Mouse (Mus musculus) WW6 (cell line): ENCODE data around the gene Rapgef2.

Experiments
- DNase-seq: peaks from one replicate; pipeline ENCODE4 v3.0.0-alpha.2; 2013; ENCODE audit warnings: low read depth, low spot score

Gene Rapgef2

DNA sequence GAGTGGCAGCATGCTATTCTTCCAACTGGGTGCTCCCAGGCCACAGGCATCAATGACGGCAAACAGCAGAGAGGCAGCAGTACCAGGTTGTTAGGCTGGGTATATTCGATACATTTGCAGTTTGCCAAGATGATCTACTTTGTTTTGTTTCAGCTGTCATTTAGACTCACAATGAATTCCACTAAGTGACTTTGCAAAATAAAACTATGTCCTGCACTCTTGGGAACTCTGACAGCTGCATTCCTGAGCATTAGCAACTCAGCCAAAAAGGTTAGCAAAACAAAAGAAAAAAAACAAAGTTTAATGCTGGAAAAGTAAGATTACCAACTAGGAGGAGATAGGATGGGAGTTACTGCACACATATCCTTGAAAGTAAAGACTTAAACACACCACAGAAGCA is 3.3 kb downstream of the Rapgef2 start:
- DNase-seq: no peak

DNA sequence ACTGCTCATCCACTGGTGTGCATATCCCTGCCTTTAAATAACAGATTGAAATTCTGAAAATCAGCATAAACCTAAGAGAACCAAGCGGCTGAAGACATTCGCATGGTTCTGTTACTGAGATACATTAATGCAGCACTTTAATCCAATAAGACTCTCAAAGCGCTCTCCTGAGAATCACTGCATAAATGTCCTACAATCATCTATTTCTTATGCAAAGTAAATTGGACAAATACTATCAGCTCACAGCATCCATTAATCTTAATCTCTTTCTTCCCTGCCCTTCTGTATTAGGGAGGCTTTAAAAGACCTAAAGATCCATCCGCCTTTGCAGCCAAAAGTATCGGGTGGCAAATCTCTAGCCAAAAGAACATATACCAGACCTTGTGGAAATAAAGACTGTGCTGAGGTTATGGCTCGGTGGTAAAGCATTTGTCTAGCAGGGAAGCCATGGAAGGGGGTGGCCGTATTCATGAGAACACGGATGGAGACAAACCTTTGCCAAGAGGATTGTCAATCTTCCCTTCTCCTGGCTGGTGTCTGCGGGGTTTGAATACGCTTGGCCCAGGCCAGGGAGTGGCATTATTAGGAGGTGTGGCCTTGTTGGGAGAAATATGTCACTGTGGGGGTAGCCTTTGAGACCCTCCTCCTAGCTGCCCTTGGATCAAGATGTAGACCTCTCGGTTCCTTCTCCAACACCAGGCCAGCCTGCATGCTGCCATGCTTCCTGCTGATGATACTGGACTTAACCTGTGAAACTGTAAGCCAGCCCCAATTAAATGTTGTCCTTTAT is 10.3 kb downstream of the Rapgef2 start:
- DNase-seq: no peak

DNA sequence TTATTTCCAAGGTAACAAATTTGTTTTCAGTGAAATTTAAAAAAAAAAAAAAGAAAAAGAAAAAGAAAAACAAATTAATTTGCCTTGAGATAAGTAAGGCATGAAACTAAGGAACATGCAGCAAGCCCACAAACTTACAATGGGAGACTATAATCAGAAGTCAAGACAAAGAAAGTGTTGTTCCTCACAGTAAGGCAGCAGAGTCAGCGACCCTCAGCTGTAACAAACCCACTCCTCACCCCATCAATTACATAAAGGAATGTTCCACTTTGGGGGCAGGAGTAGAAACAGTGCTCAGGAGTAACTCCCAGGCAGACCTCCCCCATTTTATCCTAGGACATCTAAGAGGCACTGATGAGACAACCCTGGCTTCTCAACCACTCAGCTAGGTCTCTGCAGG is 13.0 kb downstream of the Rapgef2 start:
- no peak for DNase-seq

DNA sequence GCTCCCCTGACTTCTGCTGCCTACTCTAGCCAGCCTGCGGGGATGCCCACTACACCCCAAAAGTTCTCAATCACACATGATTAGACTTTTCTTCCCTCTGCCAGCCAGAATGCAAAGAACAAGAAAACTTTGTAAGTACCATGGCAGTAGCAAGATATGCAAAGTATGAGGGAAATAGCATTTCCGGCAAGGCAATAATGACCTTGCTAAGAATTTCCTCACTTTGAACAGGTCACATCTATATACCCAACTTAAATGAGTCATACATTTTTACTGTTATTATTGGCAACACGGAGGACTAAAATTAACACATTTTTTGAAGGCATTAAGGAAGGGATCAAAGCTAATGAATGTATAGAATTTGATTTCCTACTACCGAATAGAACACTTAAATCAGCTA is 13.4 kb downstream of the Rapgef2 start:
- DNase-seq: no peak

DNA sequence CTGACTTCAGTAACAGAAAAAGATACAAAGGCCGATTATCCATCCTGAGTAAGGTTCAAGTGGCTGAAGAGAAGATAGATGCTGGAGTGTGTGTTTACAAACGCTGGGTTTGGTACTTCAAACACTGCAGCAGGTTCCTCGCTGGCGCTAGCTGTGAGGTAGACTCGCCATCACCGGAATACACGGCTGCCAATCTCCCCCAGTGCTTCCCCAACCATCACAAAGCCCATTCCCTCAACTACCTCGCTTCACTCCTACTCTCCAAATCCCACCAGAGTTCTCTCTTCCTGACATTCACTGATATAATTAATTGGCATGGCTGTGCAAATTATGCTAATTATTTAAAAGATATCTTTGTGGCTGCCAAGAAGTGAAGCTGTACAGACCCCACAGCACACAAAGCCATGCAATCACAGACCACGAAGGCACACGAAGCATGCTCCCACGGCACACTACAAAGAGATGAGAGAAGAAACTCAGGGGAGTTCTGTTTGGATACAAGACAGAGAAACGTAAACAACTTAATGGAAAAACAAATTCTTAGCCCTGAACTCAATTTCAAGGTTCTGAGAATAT is 15.2 kb downstream of the Rapgef2 start:
- DNase-seq: no peak

GRCm38 (mm10) chr3:79269872-79270271 is 16.4 kb downstream of the Rapgef2 start:
- DNase-seq: no peak

DNA sequence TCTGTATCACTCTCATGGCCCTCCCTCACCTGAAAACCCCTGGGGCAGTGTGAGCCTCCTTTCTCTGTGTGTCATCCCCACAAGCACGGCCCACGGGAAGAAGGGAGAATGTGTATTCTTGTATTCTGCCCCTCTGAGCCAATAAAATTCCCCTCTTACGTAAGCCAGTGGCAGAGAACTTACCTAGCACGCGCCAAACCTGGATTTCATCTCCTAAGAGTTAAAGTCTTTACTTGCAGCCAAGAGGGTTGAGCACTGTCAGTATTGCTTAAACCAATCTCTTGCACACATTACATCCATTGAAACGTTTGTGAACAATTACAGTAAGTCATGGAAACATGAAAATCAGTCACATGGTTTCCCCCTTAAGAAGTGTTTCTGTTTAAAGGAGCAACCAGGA is 19.3 kb downstream of the Rapgef2 start:
- no peak for DNase-seq

DNA sequence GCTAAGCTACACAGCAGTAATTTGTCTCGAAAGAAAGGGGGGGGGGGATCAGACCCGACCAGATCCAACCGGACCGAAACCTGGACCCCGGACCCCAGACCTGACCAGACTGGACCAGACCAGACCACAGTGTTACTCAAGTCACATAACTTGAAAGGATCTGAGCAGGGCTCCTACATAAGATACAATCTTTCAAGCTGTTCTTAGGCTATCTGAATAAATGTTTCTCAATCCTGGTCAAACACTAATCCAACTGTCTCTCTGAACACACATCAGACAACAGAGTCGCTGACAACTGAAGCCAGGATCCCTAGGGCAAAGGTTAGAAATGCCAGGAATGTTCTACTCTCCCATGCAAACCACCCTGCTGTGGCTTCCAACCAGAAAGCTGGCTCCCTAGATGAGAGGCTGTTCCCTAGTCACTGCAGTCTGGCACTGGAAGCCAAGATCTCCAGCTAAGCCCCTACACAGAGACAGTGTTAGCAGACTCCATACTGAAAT is 24.5 kb downstream of the Rapgef2 start:
- DNase-seq: no peak

GRCm38 (mm10) chr3:79254023-79254422 is 32.3 kb downstream of the Rapgef2 start:
- DNase-seq: no peak

- no peak for DNase-seq
These were observed 32.9 kb downstream of the Rapgef2 start for GRCm38 (mm10) chr3:79253416-79253815.

DNA sequence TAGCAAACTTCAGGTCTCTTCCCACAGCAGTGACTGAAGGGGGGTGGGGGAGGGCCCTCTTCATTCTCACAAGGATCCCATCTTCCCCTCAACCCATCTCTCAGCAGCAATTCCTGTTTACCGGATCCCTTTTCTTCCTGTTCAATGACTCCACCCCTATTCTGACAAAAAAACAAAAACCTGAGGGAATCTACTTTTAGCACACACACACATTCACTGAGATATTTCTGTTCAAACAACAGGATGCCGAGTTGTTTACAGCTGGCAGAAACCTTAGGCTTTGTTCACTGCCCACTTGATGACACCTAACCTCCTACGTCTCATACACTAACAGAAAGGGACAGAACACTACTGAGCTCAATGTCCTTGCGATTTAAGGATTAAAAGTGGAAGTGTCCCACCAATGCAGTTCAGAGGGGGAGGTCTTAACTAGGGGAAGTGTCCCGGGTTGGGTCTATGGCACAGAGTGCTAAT is 33.4 kb downstream of the Rapgef2 start:
- no peak for DNase-seq

- no peak for DNase-seq
These were observed 36.4 kb downstream of the Rapgef2 start for GRCm38 (mm10) chr3:79249955-79250354.

GRCm38 (mm10) chr3:79248659-79249235 is 37.6 kb downstream of the Rapgef2 start:
- DNase-seq: no peak

DNA sequence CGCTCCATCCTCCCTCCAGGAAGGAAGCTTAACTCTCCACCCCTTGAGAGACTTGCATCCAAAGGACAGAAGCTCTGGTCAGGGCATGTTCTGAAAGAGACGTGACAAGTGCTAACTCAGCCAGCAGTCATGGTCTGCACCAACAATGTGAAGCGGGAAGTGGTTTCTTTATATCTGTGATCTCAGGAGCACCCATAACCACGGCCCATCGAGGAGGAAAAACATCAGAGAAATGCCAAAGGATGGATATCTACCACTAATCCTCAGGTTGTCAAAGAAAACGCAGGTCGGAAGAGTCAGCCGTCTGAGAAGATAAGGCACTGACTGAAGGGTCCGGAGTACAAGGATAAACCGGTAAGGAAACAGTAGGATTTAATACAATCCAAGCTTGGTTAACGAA is 38.1 kb downstream of the Rapgef2 start:
- DNase-seq: no peak

GRCm38 (mm10) chr3:79244347-79244746 is 42.0 kb downstream of the Rapgef2 start:
- DNase-seq: no peak

- DNase-seq: no peak
These were observed 43.2 kb downstream of the Rapgef2 start for GRCm38 (mm10) chr3:79242922-79243705.

- DNase-seq: no peak
These were observed 44.0 kb downstream of the Rapgef2 start for GRCm38 (mm10) chr3:79242298-79242697.

- no peak for DNase-seq
These were observed 47.3 kb downstream of the Rapgef2 start for GRCm38 (mm10) chr3:79239066-79239462.

GRCm38 (mm10) chr3:79238456-79239065 is 47.8 kb downstream of the Rapgef2 start:
- DNase-seq: no peak

DNA sequence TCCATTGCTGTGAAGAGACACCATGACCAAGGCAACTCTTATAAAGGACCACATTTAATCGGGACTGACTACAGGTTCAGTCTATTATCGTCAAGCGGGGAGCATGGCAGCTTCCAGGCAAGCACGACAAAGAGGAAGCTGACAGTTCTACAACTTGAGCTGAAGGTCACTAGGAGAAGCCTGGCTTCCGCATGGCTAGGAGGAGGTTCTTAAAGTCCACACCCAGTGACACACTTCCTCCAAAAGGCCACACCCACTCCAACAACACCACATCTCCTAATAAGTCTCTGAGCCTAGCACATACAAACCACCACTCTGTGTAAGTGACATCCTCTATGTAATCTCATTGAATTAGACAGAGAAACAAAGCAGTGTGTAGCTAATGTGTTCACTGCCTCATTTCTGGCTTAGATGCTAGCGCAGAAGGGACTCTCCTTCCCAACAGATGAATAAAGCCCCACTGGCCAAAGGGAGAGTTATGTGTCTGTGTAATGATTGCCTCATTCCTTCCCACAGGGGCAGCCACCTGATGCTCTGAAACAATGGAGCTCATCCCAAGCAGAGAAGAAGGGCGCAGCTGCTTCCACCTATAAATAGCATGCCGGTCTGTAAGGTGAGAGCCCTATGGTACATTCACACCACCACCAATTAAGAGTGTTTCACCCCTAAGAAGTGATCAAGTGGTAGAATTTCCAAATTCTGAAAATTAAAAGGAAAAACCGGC is 48.5 kb downstream of the Rapgef2 start:
- no peak for DNase-seq

GRCm38 (mm10) chr3:79234485-79234884 is 51.8 kb downstream of the Rapgef2 start:
- no peak for DNase-seq
